Mouse (Mus musculus): ENCODE results near the gene Clint1. TPM values are rescaled to one million over a fixed set of nuclear protein-coding genes. Genes with fewer than 3 reads are reported as not detected.

Clint1 gene
- polyA plus RNA-seq, 1 experiment from 2014 or later = 37.3 TPM

- Histone ChIP-seq H3K4me1 (ENCODE audit: insufficient read depth) (peaks cover 9% of the 10 kb centered on the region), H3K9me3 (ENCODE audit: low read length) (no peaks in the 10 kb centered on the region), H3K36me3 (replicated peaks; ENCODE audit: insufficient read depth, low read length) (peaks cover 4% of the 10 kb centered on the region), H3K9ac (replicated peaks) (peak within 1 kb of the TSS; percentile 91), H3K27ac (ENCODE audit: low read depth) (peak within 1 kb of the TSS; percentile 60), H3K4me2 (ENCODE audit: low read depth, low read length) (peak within 1 kb of the TSS; percentile 100), H3K27me3 (ENCODE audit: insufficient read depth, low read length) (no peaks in the 10 kb centered on the region), H3K4me3 (ENCODE audit: low read depth, low read length) (peak within 1 kb of the TSS; percentile 96)
- ATAC-seq (peak; percentile 97), DNase-seq (peak; percentile 99)
- TF ChIP-seq EP300 (IDR thresholded peaks at IDR 0.05; ENCODE audit: low read depth) = no peak
- TF ChIP-seq CTCF (IDR thresholded peaks at IDR 0.05; ENCODE audit: low read depth) = peak; percentile 100
- under 1% methylated on average over 46 of the region's 55 CpGs for WGBS (ENCODE audit: insufficient replicate concordance)
Measured at GRCm38 (mm10) chr11:45944643-45945156, 92.8 kb downstream of the Clint1 start, which contains the start of gene Lsm11. Gene Lsm11, minus strand, starts transcription at chr11:45944935.

GRCm38 (mm10) chr11:45946796-45947195, 94.9 kb downstream of the Clint1 start:
- H3K36me3 ChIP-seq (replicated peaks; ENCODE audit: insufficient read depth, low read length) = peaks cover 16% of the 10 kb centered on the region
- WGBS (ENCODE audit: insufficient replicate concordance) = 77% methylated on average over 4 of the region's 4 CpGs
- H3K9ac ChIP-seq (replicated peaks) = no peak overlapping the region
- no peaks in the 10 kb centered on the region for H3K27me3 ChIP-seq (ENCODE audit: insufficient read depth, low read length)
- H3K4me1 ChIP-seq (ENCODE audit: insufficient read depth) = peaks cover 9% of the 10 kb centered on the region
- TF ChIP-seq CTCF (IDR thresholded peaks at IDR 0.05; ENCODE audit: low read depth) = no peak
- no peak for TF ChIP-seq EP300 (IDR thresholded peaks at IDR 0.05; ENCODE audit: low read depth)
- DNase-seq (no peak), ATAC-seq (no peak)
- no peak overlapping the region for H3K4me2 ChIP-seq (ENCODE audit: low read depth, low read length)
- no peaks in the 10 kb centered on the region for H3K9me3 ChIP-seq (ENCODE audit: low read length)
- no peak overlapping the region for H3K27ac ChIP-seq (ENCODE audit: low read depth)
- no peak overlapping the region for H3K4me3 ChIP-seq (ENCODE audit: low read depth, low read length)

- Histone ChIP-seq H3K27me3 (ENCODE audit: insufficient read depth, low read length) (no peaks in the 10 kb centered on the region), H3K27ac (ENCODE audit: low read depth) (no peak overlapping the region), H3K4me3 (ENCODE audit: low read depth, low read length) (no peak overlapping the region), H3K9me3 (ENCODE audit: low read length) (no peaks in the 10 kb centered on the region), H3K9ac (replicated peaks) (no peak overlapping the region), H3K36me3 (replicated peaks; ENCODE audit: insufficient read depth, low read length) (peaks cover 16% of the 10 kb centered on the region), H3K4me1 (ENCODE audit: insufficient read depth) (peaks cover 9% of the 10 kb centered on the region), H3K4me2 (ENCODE audit: low read depth, low read length) (no peak overlapping the region)
- DNase-seq (no peak), ATAC-seq (no peak)
- TF ChIP-seq CTCF (IDR thresholded peaks at IDR 0.05; ENCODE audit: low read depth) (no peak), EP300 (IDR thresholded peaks at IDR 0.05; ENCODE audit: low read depth) (no peak)
- 81% methylated on average over 2 of the region's 2 CpGs for WGBS (ENCODE audit: insufficient replicate concordance)
Measured at GRCm38 (mm10) chr11:45947491-45947890, 95.6 kb downstream of the Clint1 start.

DNA sequence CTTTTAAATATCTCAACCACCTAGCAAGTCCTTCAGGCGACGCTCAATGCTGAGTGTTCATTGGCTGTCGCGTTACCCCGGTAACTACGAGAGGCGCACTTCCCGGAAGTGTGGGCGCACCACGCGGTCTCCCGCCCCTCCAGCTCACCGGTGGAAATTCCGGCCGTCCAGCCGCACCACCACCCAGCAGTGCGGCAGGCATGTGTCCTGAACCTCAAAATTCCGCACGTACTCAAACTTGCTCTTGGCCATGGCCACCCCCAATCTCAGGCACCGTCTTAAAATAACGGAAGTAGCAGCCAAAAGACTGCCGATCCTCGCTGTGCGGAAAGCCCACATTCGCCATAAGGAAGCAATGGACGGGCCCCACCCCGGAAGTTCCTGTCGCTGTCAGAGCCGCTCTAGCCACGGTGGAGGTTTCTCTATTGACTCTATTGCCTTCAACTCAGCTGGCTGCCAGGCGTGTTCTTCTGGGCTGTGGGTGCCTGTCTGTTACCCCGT, 103.3 kb downstream of the Clint1 start, which contains the start of gene Thg1l:
Gene Thg1l, minus strand, starts transcription at position 368 of the 501 bp plus-strand sequence.
- no peaks in the 10 kb centered on the region for H3K27me3 ChIP-seq (ENCODE audit: insufficient read depth, low read length)
- peaks cover 3% of the 10 kb centered on the region for H3K4me1 ChIP-seq (ENCODE audit: insufficient read depth)
- WGBS (ENCODE audit: insufficient replicate concordance) = under 1% methylated on average over 32 of the region's 32 CpGs
- no peaks in the 10 kb centered on the region for H3K9me3 ChIP-seq (ENCODE audit: low read length)
- ATAC-seq = peak; percentile 99
- no peak for TF ChIP-seq CTCF (IDR thresholded peaks at IDR 0.05; ENCODE audit: low read depth)
- TF ChIP-seq EP300 (IDR thresholded peaks at IDR 0.05; ENCODE audit: low read depth) = peak; percentile 75
- peak within 1 kb of the TSS; percentile 64; the same call in 1 of the 2 replicates for H3K27ac ChIP-seq (ENCODE audit: low read depth)
- H3K4me2 ChIP-seq (ENCODE audit: low read depth, low read length) = peak within 1 kb of the TSS; percentile 76
- peak; percentile 94 for DNase-seq
- H3K9ac ChIP-seq (replicated peaks) = peak within 1 kb of the TSS; percentile 62
- peaks cover 7% of the 10 kb centered on the region; the same call in 1 of the 2 replicates for H3K36me3 ChIP-seq (replicated peaks; ENCODE audit: insufficient read depth, low read length)
- H3K4me3 ChIP-seq (ENCODE audit: low read depth, low read length) = peak within 1 kb of the TSS; percentile 84

DNA sequence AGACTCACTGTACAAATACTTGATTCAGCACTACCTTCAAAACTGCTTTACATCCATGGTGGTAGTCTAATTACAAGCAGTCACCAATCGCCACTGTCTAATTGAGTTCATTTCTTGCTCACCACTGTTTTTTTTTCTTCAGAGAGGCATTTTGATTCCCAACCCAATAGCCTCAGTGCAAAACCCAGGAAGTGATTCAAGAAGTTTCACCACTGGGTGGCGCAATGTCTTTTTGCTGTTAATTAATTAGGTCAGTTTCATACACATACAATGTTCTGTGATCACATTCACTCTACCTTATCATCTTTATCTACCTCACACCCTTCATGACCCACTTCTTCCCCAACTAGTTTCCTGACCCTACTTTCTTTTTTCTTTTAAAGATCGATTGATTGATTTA, 107.7 kb downstream of the Clint1 start:
- H3K27me3 ChIP-seq (ENCODE audit: insufficient read depth, low read length) = no peaks in the 10 kb centered on the region
- WGBS (ENCODE audit: insufficient replicate concordance) = 71% methylated on average over 3 of the region's 3 CpGs
- H3K27ac ChIP-seq (ENCODE audit: low read depth) = no peak overlapping the region
- no peaks in the 10 kb centered on the region for H3K36me3 ChIP-seq (replicated peaks; ENCODE audit: insufficient read depth, low read length)
- H3K9me3 ChIP-seq (ENCODE audit: low read length) = no peaks in the 10 kb centered on the region
- ATAC-seq = no peak
- DNase-seq = peak; percentile 49
- H3K9ac ChIP-seq (replicated peaks) = no peak overlapping the region
- peaks cover 3% of the 10 kb centered on the region for H3K4me1 ChIP-seq (ENCODE audit: insufficient read depth)
- H3K4me3 ChIP-seq (ENCODE audit: low read depth, low read length) = no peak overlapping the region
- H3K4me2 ChIP-seq (ENCODE audit: low read depth, low read length) = no peak overlapping the region
- TF ChIP-seq CTCF (IDR thresholded peaks at IDR 0.05; ENCODE audit: low read depth) = peak; percentile 57
- TF ChIP-seq EP300 (IDR thresholded peaks at IDR 0.05; ENCODE audit: low read depth) = no peak

GRCm38 (mm10) chr11:45960003-45960402, 108.2 kb downstream of the Clint1 start:
- Histone ChIP-seq H3K4me3 (ENCODE audit: low read depth, low read length) (no peak overlapping the region), H3K27ac (ENCODE audit: low read depth) (no peak overlapping the region), H3K36me3 (replicated peaks; ENCODE audit: insufficient read depth, low read length) (no peaks in the 10 kb centered on the region), H3K27me3 (ENCODE audit: insufficient read depth, low read length) (no peaks in the 10 kb centered on the region), H3K4me2 (ENCODE audit: low read depth, low read length) (no peak overlapping the region), H3K4me1 (ENCODE audit: insufficient read depth) (no peaks in the 10 kb centered on the region), H3K9ac (replicated peaks) (no peak overlapping the region), H3K9me3 (ENCODE audit: low read length) (no peaks in the 10 kb centered on the region)
- TF ChIP-seq EP300 (IDR thresholded peaks at IDR 0.05; ENCODE audit: low read depth) = no peak
- peak; percentile 40; the same call in 1 of the 2 replicates for TF ChIP-seq CTCF (IDR thresholded peaks at IDR 0.05; ENCODE audit: low read depth)
- WGBS (ENCODE audit: insufficient replicate concordance) = 78% methylated on average over 5 of the region's 5 CpGs
- DNase-seq (no peak), ATAC-seq (no peak)

Small RNAs within 50 kb of the gene (microRNA-seq; reads per million reads assigned to microRNA genes)
- gene Gm22751 = not detected

Other genes with a start within 250 kb of the Clint1 start
- gene Lsm11, start 92.9 kb downstream of the Clint1 start, polyA plus RNA-seq (2015; fragmentation: Nextera tagmentation; extraction: Ambion mirVana) = 1.3 and 1.8 TPM in 2 replicates
- 3.8 TPM in 2 replicates for gene Thg1l, start 103.4 kb downstream of the Clint1 start, polyA plus RNA-seq (2015; fragmentation: Nextera tagmentation; extraction: Ambion mirVana)
- gene Sox30, start 128.3 kb downstream of the Clint1 start, polyA plus RNA-seq (2015; fragmentation: Nextera tagmentation; extraction: Ambion mirVana) = 0.04 TPM in 1 of 2 replicates, not detected in the other
- gene Gm12166, start 200.3 kb downstream of the Clint1 start, polyA plus RNA-seq (2015; fragmentation: Nextera tagmentation; extraction: Ambion mirVana) = 3.6 and 5.2 TPM in 2 replicates
- 1.0 and 1.1 TPM in 2 replicates for gene Adam19, start 203.9 kb downstream of the Clint1 start, polyA plus RNA-seq (2015; fragmentation: Nextera tagmentation; extraction: Ambion mirVana)